Mouse (Mus musculus) ES-E14 (cell line): ENCODE data around the gene Fam205c. TPM values are rescaled to one million over a fixed set of nuclear protein-coding genes. Genes with fewer than 3 reads are reported as not detected.
A peak's percentile ranks its signal among the peaks of the same experiment; 100 is the strongest.

Experiments
- DNase-seq: peaks from one replicate; pipeline ENCODE4 v3.0.0-alpha.2; 2013; ENCODE audit warnings: low read depth, low spot score
- H3K27ac ChIP-seq: 2 replicates; pipeline ENCODE4 v1.5.1; 2012; ENCODE audit warnings: low read depth, mild to moderate bottlenecking, low read length, moderate library complexity, mixed read lengths; ENCODE audit not compliant: poor library complexity, insufficient read depth, severe bottlenecking
- H3K36me3 ChIP-seq: 2 replicates; pipeline ENCODE4 v1.6.1; 2012; ENCODE audit warnings: mild to moderate bottlenecking, low read length, moderate library complexity, mixed read lengths; ENCODE audit not compliant: control insufficient read depth, poor library complexity, insufficient read depth, severe bottlenecking
- H3K4me1 ChIP-seq, 2 experiments: fragments of 150-350 bp in 1 of 2; sonication (generic) in 1 of 2; 2 replicates each; pipeline ENCODE4 v1.6.1; 2012; ENCODE audit warnings: low read length in 2 of 2, mild to moderate bottlenecking in 1 of 2, mixed read lengths in 1 of 2; ENCODE audit not compliant: control insufficient read depth in 2 of 2, insufficient read depth in 2 of 2, poor library complexity in 1 of 2
- H3K4me3 ChIP-seq, 2 experiments: fragments of 150-350 bp in 1 of 2; sonication (generic) in 1 of 2; 2 replicates each; pipeline ENCODE4 v1.5.1; 2012; ENCODE audit warnings: low read length in 2 of 2, low read depth in 1 of 2, mild to moderate bottlenecking in 1 of 2, mixed read lengths in 1 of 2; ENCODE audit not compliant: insufficient read depth in 1 of 2, poor library complexity in 1 of 2, severe bottlenecking in 1 of 2
- H3K9ac ChIP-seq: 2 replicates; pipeline ENCODE4 v1.6.1; 2012; ENCODE audit warnings: low read depth, mild to moderate bottlenecking, low read length, mixed read lengths; ENCODE audit not compliant: poor library complexity, insufficient read depth, severe bottlenecking
- H3K9me3 ChIP-seq: fragments of 150-350 bp; sonication (generic); 2 replicates; pipeline ENCODE4 v1.6.1; 2012; ENCODE audit warnings: low read depth, mild to moderate bottlenecking, low read length; ENCODE audit not compliant: control insufficient read depth, insufficient read depth
- CHD2 ChIP-seq: IDR thresholded peaks from 2 replicates; pipeline ENCODE4 v1.6.1; 2014; ENCODE audit warnings: mild to moderate bottlenecking, low read depth, low read length, inconsistent platforms
- HCFC1 ChIP-seq: IDR thresholded peaks from 2 replicates; pipeline ENCODE4 v1.6.1; 2012; ENCODE audit warnings: low read length, inconsistent platforms, borderline replicate concordance; ENCODE audit not compliant: insufficient read depth
- MAFK ChIP-seq: IDR thresholded peaks from 2 replicates; pipeline ENCODE4 v1.6.1; 2014; ENCODE audit warnings: mild to moderate bottlenecking, low read depth, low read length, inconsistent platforms; ENCODE audit not compliant: insufficient read depth
- ZC3H11A ChIP-seq: IDR thresholded peaks from 2 replicates; pipeline ENCODE4 v1.6.1; 2012; ENCODE audit warnings: low read depth, mild to moderate bottlenecking, inconsistent platforms, low read length, borderline replicate concordance
- ZNF384 ChIP-seq: IDR thresholded peaks from 2 replicates; pipeline ENCODE4 v1.6.1; 2012; ENCODE audit warnings: low read depth, low read length, inconsistent platforms
- in situ Hi-C, 2 experiments: fragments of 600-800 bp; cut with MboI; formaldehyde crosslinking; loops; one replicate each; pipeline ENCODE4 v1.15.1; 2025; ENCODE audit warnings: low sequenced_read_pairs in 2 of 2, inconsistent platforms in 1 of 2; ENCODE audit not compliant: unreplicated experiment in 2 of 2
- total RNA-seq: library from RNA; depleted of rRNA; stranded (reverse); fragments of 300-350 nt; gene quantifications from 2 replicates; pipeline ENCODE4 v1.2.3, GENCODE M21; 2012

Fam205c gene
- total RNA-seq, 1 experiment: not detected

DNA sequence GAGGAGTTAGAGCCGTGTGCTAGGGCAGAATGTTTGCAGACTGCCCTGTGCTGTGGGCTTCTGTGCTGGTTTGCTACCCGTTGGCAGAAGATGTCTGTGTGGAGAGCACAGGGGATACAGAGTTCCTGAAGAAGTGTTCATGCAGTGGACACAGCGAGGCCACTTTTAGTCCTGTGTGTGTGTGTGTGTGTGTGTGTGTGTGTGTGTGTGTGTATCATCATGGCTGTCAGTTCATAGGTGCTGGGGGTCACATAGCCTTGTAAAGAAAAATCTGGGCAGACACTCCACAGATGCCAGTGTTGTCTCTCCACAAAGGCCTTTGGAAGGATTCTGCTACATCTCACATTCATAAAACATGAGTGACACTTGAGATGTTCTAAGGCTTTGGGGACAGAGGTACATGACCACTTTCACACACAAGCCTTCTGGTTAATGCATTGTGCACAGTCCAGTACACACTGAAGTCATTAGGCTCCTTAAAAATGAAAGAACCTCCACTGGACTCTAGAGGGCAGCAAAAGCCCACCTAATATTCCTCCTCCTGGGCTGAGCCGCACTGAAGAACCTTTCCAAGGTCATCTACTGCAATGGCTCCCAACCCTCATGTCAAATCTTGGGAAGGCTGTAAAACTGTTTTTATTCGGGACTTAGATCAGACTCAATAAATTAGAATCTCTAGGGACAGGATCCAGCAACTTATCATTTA, 2.7 kb upstream of the Fam205c start:
- no peak for TF ChIP-seq HCFC1
- no peak for TF ChIP-seq ZNF384
- TF ChIP-seq ZC3H11A: peak; percentile 86
- no peak for TF ChIP-seq MAFK
- no peak for TF ChIP-seq CHD2

DNA sequence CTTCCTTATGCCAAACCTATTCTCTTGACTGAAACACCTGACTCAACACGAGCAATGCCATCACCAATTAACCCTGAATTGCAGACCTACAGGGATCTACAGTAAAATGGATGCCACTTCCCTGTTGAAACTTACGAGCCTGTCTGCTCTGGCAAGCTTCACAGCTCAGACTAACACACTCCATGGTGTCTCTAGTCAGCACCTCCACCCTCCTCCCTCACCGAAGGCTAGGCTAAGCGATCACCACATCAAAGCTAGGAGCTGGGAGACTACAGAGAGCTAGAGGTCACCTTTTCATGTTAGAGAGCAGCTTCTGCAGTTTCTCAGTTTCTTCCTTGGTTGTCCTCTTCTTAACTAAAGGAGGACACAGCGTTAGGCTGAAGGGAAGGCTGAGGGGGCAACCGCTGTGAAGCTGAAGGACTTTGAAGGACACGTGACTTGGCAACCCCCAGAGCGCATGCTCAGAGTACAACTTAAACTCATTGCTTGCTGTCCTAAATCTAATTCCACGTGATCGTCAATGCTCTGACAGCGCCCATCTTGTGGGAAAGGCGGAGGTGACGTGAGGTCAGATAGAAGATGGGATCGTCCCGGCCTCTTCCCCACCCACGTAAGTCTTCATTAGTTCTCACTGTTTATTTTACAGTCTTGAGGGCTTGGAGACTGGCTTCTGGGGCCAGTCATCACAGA, 1.1 kb downstream of the Fam205c start:
- Histone ChIP-seq H3K27ac (no peak overlapping the region), H3K4me3 (no peak overlapping the region), H3K36me3 (no peaks in the 10 kb centered on the region), H3K9ac (no peak overlapping the region), H3K4me1 (peaks cover 0 to 2% of the 10 kb centered on the region in 2 experiments; a peak in 1 of 4 replicates), H3K9me3 (no peaks in the 10 kb centered on the region)
- in situ Hi-C loops: no loop called here
- TF ChIP-seq ZNF384 (no peak), MAFK (no peak), ZC3H11A (no peak), HCFC1 (no peak), CHD2 (no peak)
- DNase-seq: no peak

More for the DNA sequence above, 2.7 kb upstream of the Fam205c start:
- Histone ChIP-seq H3K4me1 (peaks cover 0 to 2% of the 10 kb centered on the region in 2 experiments; a peak in 1 of 4 replicates), H3K9ac (no peak overlapping the region), H3K36me3 (no peaks in the 10 kb centered on the region), H3K4me3 (no peak overlapping the region), H3K27ac (no peak overlapping the region), H3K9me3 (no peaks in the 10 kb centered on the region)
- in situ Hi-C loops: loop anchor here (5.0 kb wide), 1 partner anchor 86 kb away; no protein-coding TSS in a partner anchor
- peak; percentile 64 for DNase-seq

DNA sequence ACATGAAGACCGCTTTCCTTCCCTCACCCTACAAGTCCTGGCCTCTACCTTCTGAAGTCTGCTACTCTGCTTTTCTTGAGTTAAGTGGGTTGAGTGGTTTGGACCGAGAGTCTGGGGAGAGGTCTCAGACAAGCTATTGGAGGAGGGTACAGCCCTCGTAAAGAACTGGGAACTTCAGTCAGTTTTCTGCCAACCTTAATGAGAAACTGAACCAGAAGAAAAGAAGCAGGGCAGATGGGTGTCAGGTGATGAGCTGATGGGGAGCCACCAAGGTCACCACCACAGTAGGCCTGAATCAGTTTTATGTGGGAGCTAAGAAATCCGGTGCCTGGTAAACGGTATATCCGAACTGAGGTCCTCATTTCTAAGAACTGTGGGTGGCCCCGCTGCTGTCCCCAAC, 1.9 kb downstream of the Fam205c start:
- in situ Hi-C loops: no loop called here
- no peaks in the 10 kb centered on the region for H3K9me3 ChIP-seq
- no peak overlapping the region for H3K4me3 ChIP-seq
- no peak overlapping the region for H3K27ac ChIP-seq
- TF ChIP-seq MAFK (no peak), HCFC1 (no peak), ZC3H11A (no peak), ZNF384 (no peak), CHD2 (no peak)
- no peak for DNase-seq
- H3K4me1 ChIP-seq: peaks cover 0 to 2% of the 10 kb centered on the region in 2 experiments; a peak in 1 of 4 replicates
- H3K36me3 ChIP-seq: no peaks in the 10 kb centered on the region
- no peak overlapping the region for H3K9ac ChIP-seq

DNA sequence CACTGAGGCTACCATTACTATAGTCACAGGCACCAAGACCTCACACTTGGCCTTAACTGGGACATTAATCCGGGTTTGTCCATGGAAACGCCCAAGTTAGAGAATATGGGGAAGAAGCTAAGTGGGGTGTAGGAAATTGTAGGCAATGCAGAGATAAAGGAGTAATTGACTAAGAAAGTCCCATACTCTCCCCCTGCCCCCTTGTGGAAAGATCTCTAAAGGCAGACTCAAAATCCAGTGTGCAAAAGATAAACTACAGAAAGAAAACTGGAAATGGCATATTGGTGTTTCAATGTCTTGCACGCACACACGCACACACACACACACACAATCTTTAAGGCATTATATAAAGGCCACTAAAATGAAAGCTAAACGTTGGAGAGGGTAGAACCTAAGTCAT, 3.3 kb downstream of the Fam205c start:
- Histone ChIP-seq H3K4me1 (peaks cover 2 to 3% of the 10 kb centered on the region in 2 experiments; a peak in 1 of 4 replicates), H3K9ac (no peak overlapping the region), H3K4me3 (no peak overlapping the region), H3K36me3 (no peaks in the 10 kb centered on the region), H3K27ac (no peak overlapping the region), H3K9me3 (no peaks in the 10 kb centered on the region)
- in situ Hi-C loops: no loop called here
- DNase-seq: no peak
- TF ChIP-seq ZC3H11A: no peak
- no peak for TF ChIP-seq HCFC1
